Comparison of ENCODE assay signal across 16 mouse cellular contexts in genomic region chr16:28337930-28338329, GRCm38 (mm10).
DNase-seq lines count a peak whose midpoint lies in the region; ATAC-seq and TF ChIP-seq lines count a peak whose summit lies in the region.
"Had no signal": no experiment of that assay in that cellular context is flagged by ENCODE, and none has a peak within 500 bp of the region (broad histone marks: within the 10 kb centered on the region; RNA-seq: fewer than 3 reads in every experiment).

No protein-coding gene starts in this region.

- no peak for ATAC-seq in erythroblast, adult 5-6 weeks (replicated peaks; ENCODE audit: low FRiP score, poor library complexity, severe bottlenecking)
- ATAC-seq: forebrain, embryonic 16.5 days; intestine, embryonic 15.5 days had no signal

- no peaks in the 10 kb centered on the region for H3K36me3 ChIP-seq in ES-Bruce4 (ENCODE audit: control insufficient read depth, insufficient read depth, low read length, poor library complexity, severe bottlenecking)
- no peaks in the 10 kb centered on the region for H3K36me3 ChIP-seq in heart, embryonic 10.5 days
- H3K36me3 ChIP-seq: hindbrain, embryonic 12.5 days; intestine, embryonic 15.5 days; midbrain, embryonic 12.5 days; stomach, embryonic 15.5 days had no signal

- TF ChIP-seq CTCF in layer of hippocampus, adult 2 months (conservative IDR thresholded peaks at IDR 0.05) = peak; percentile 55
- peak; percentile 17 for TF ChIP-seq CTCF in ES-Bruce4 (IDR thresholded peaks at IDR 0.05; ENCODE audit: low read depth, low read length)

- 86% methylated on average over 1 of the region's 1 CpGs for WGBS in heart, embryonic 10.5 days

- TF ChIP-seq POLR2A in ES-Bruce4 (IDR thresholded peaks at IDR 0.05; ENCODE audit: insufficient read depth, low read length) = no peak

- no peak for TF ChIP-seq EP300 in ES-Bruce4 (IDR thresholded peaks at IDR 0.05; ENCODE audit: insufficient read depth, low read depth, low read length)

- DNase-seq in adrenal gland, adult 2 months = peak; percentile 8
- no peak for DNase-seq in adrenal gland, postnatal 14 days
- no peak for DNase-seq in layer of hippocampus, adult 2 months (ENCODE audit: low spot score in 2 of 2)
- DNase-seq in layer of hippocampus, adult 9-11 months = no peak
- DNase-seq in cerebellum, adult 9-10 months = peak; percentile 31
- no peak for DNase-seq in heart, embryonic 10.5 days (ENCODE audit: low spot score)
- DNase-seq: embryo, embryonic 11 days; gastrocnemius, postnatal 25 days; thymus, postnatal 25 days had no signal

- H3K4me1 ChIP-seq in ES-Bruce4 (ENCODE audit: control insufficient read depth, insufficient read depth, low read length) = no peaks in the 10 kb centered on the region
- H3K4me1 ChIP-seq in heart, embryonic 10.5 days = no peaks in the 10 kb centered on the region
- H3K4me1 ChIP-seq: hindbrain, embryonic 12.5 days; intestine, embryonic 15.5 days; midbrain, embryonic 12.5 days; stomach, embryonic 15.5 days had no signal

- H3K27me3 ChIP-seq in ES-Bruce4 (ENCODE audit: control insufficient read depth, insufficient read depth, low read length, poor library complexity, severe bottlenecking) = no peaks in the 10 kb centered on the region
- H3K27me3 ChIP-seq in heart, embryonic 10.5 days (ENCODE audit: insufficient read depth, poor library complexity, severe bottlenecking) = no peaks in the 10 kb centered on the region
- H3K27me3 ChIP-seq: hindbrain, embryonic 12.5 days; intestine, embryonic 15.5 days; midbrain, embryonic 12.5 days; stomach, embryonic 15.5 days had no signal

- no peaks in the 10 kb centered on the region for H3K9me3 ChIP-seq in ES-Bruce4 (replicated peaks; ENCODE audit: control insufficient read depth, insufficient read depth, low read length, poor library complexity, severe bottlenecking)
- no peaks in the 10 kb centered on the region for H3K9me3 ChIP-seq in heart, embryonic 10.5 days
- H3K9me3 ChIP-seq: hindbrain, embryonic 12.5 days; intestine, embryonic 15.5 days; midbrain, embryonic 12.5 days; stomach, embryonic 15.5 days had no signal

- H3K27ac ChIP-seq in layer of hippocampus, adult 2 months = no peak overlapping the region
- H3K27ac ChIP-seq in ES-Bruce4 (ENCODE audit: insufficient read depth, low read length) = no peak overlapping the region
- H3K27ac ChIP-seq in heart, embryonic 10.5 days = no peak overlapping the region
- H3K27ac ChIP-seq: hindbrain, embryonic 12.5 days; intestine, embryonic 15.5 days; midbrain, embryonic 12.5 days; stomach, embryonic 15.5 days had no signal

- H3K4me3 ChIP-seq in layer of hippocampus, adult 2 months = no peak overlapping the region
- no peak overlapping the region for H3K4me3 ChIP-seq in ES-Bruce4 (ENCODE audit: low read depth, low read length)
- no peak overlapping the region for H3K4me3 ChIP-seq in heart, embryonic 10.5 days
- H3K4me3 ChIP-seq: hindbrain, embryonic 12.5 days; intestine, embryonic 15.5 days; midbrain, embryonic 12.5 days; stomach, embryonic 15.5 days had no signal

- no peak overlapping the region for H3K9ac ChIP-seq in ES-Bruce4 (ENCODE audit: low read depth, poor library complexity, severe bottlenecking)
- H3K9ac ChIP-seq: hindbrain, embryonic 12.5 days; intestine, embryonic 15.5 days; midbrain, embryonic 12.5 days; stomach, embryonic 15.5 days had no signal

Comparison
In these comparisons a context has a peak if more than half of its experiments do, and no peak if none do; other contexts are left out.
1. DNase-seq: peak in adrenal gland, adult 2 months (single experiment) and cerebellum, adult 9-10 months (single experiment); none in adrenal gland, postnatal 14 days (single experiment), layer of hippocampus, adult 2 months (0 of 2), layer of hippocampus, adult 9-11 months (single experiment) and heart, embryonic 10.5 days (single experiment).